Mouse (Mus musculus) CH12.LX (cell line): ENCODE measurements around the gene Wdfy3. TPM values are rescaled to one million over a fixed set of nuclear protein-coding genes. Genes with fewer than 3 reads are reported as not detected.

Experiments
- DNase-seq: peaks from one replicate; pipeline ENCODE4 v3.0.0-alpha.2; 2013; ENCODE audit errors: extremely low read depth
- H3K27ac ChIP-seq: 2 replicates; pipeline ENCODE4 v1.5.1; 2012; ENCODE audit warnings: low read depth, mild to moderate bottlenecking, control low read depth, moderate library complexity; ENCODE audit not compliant: insufficient read depth
- H3K27me3 ChIP-seq: replicated peaks from 2 replicates; pipeline ENCODE3; 2012; ENCODE audit warnings: inconsistent platforms
- H3K36me3 ChIP-seq, 2 experiments: replicated peaks in 1 of 2; 2 replicates each; pipeline versions ENCODE3 to v1.6.1; 2012; ENCODE audit warnings: inconsistent platforms in 1 of 2, low read length in 1 of 2, mild to moderate bottlenecking in 1 of 2, mixed read lengths in 1 of 2, moderate library complexity in 1 of 2; ENCODE audit not compliant: control insufficient read depth in 1 of 2, insufficient read depth in 1 of 2
- H3K4me1 ChIP-seq, 2 experiments: 2 replicates each; pipeline ENCODE4 v1.6.1; 2012; ENCODE audit warnings: inconsistent platforms in 1 of 2, moderate library complexity in 1 of 2; ENCODE audit not compliant: insufficient read depth in 2 of 2, control insufficient read depth in 1 of 2
- H3K4me2 ChIP-seq: 2 replicates; pipeline ENCODE4 v1.6.1; 2012; ENCODE audit warnings: low read depth, mild to moderate bottlenecking, control low read depth; ENCODE audit not compliant: poor library complexity, insufficient read depth, severe bottlenecking
- H3K4me3 ChIP-seq, 3 experiments: fragments of 150-350 bp in 1 of 3; sonication (generic) in 1 of 3; replicated peaks in 1 of 3; 2 replicates each; pipeline versions ENCODE3 to v1.5.1; 2011 to 2012; ENCODE audit warnings: low read depth in 2 of 3, low read length in 2 of 3, mild to moderate bottlenecking in 2 of 3, moderate library complexity in 2 of 3, control low read depth in 1 of 3, improper control_type of control experiment in 1 of 3, inconsistent platforms in 1 of 3, mixed read lengths in 1 of 3; ENCODE audit not compliant: poor library complexity in 1 of 3
- H3K79me2 ChIP-seq: replicated peaks from 2 replicates; pipeline ENCODE4 v1.6.1; 2012; ENCODE audit warnings: mild to moderate bottlenecking, moderate library complexity; ENCODE audit not compliant: control insufficient read depth, poor library complexity, insufficient read depth, severe bottlenecking; ENCODE audit errors: extremely low read depth
- H3K9ac ChIP-seq: 2 replicates; pipeline ENCODE4 v1.6.1; 2012; ENCODE audit warnings: low read depth, mild to moderate bottlenecking, control low read depth, moderate library complexity; ENCODE audit not compliant: insufficient read depth
- H3K9me3 ChIP-seq: replicated peaks from 2 replicates; pipeline ENCODE3; 2012; ENCODE audit warnings: low read length, inconsistent platforms, mixed read lengths
- BHLHE40 ChIP-seq: IDR thresholded peaks from 2 replicates; pipeline ENCODE4 v1.6.1; 2011; ENCODE audit warnings: mild to moderate bottlenecking, low read depth, low read length, improper control_type of control experiment
- CHD2 ChIP-seq: IDR thresholded peaks from 2 replicates; pipeline ENCODE4 v1.6.1; 2011; ENCODE audit warnings: low read length, improper control_type of control experiment
- E2F4 ChIP-seq: IDR thresholded peaks from 2 replicates; pipeline ENCODE4 v1.6.1; 2011; ENCODE audit warnings: low read depth, low read length, improper control_type of control experiment; ENCODE audit not compliant: insufficient replicate concordance
- ELF1 ChIP-seq: IDR thresholded peaks from 2 replicates; pipeline ENCODE4 v1.6.1; 2014; ENCODE audit warnings: low read depth, mild to moderate bottlenecking, inconsistent platforms, low read length, improper control_type of control experiment
- EP300 ChIP-seq: IDR thresholded peaks from 2 replicates; pipeline ENCODE4 v1.6.1; 2011; ENCODE audit warnings: low read length, improper control_type of control experiment
- ETS1 ChIP-seq: conservative IDR thresholded peaks from 2 replicates; pipeline ENCODE4 v1.6.1; 2012; ENCODE audit warnings: low read depth, mild to moderate bottlenecking, inconsistent platforms, low read length, improper control_type of control experiment, moderate library complexity
- GABPA ChIP-seq: IDR thresholded peaks from 2 replicates; pipeline ENCODE4 v1.6.1; 2012; ENCODE audit warnings: low read depth, low read length, improper control_type of control experiment, inconsistent platforms; ENCODE audit not compliant: insufficient replicate concordance
- HCFC1 ChIP-seq: IDR thresholded peaks from 2 replicates; pipeline ENCODE4 v1.6.1; 2012; ENCODE audit warnings: low read depth, mild to moderate bottlenecking, inconsistent platforms, low read length, improper control_type of control experiment
- JUND ChIP-seq: conservative IDR thresholded peaks from 2 replicates; pipeline ENCODE4 v1.6.1; 2011; ENCODE audit warnings: low read depth, low read length, improper control_type of control experiment
- KAT2A ChIP-seq: IDR thresholded peaks from 2 replicates; pipeline ENCODE4 v1.6.1; 2012; ENCODE audit warnings: low read length, improper control_type of control experiment, inconsistent platforms; ENCODE audit not compliant: insufficient replicate concordance
- MAZ ChIP-seq: IDR thresholded peaks from 2 replicates; pipeline ENCODE4 v1.6.1; 2012; ENCODE audit warnings: low read depth, mild to moderate bottlenecking, inconsistent platforms, low read length, improper control_type of control experiment, moderate library complexity
- MEF2A ChIP-seq: IDR thresholded peaks from 2 replicates; pipeline ENCODE4 v1.6.1; 2014; ENCODE audit warnings: low read depth, mild to moderate bottlenecking, inconsistent platforms, low read length, improper control_type of control experiment, borderline replicate concordance
- MXI1 ChIP-seq: IDR thresholded peaks from 2 replicates; pipeline ENCODE4 v1.6.1; 2011; ENCODE audit warnings: mild to moderate bottlenecking, low read depth, low read length, improper control_type of control experiment
- MYC ChIP-seq: IDR thresholded peaks from 2 replicates; pipeline ENCODE4 v1.6.1; 2011; ENCODE audit warnings: low read depth, mild to moderate bottlenecking, improper control_type of control experiment, low read length
- NELFE ChIP-seq: IDR thresholded peaks from 2 replicates; pipeline ENCODE4 v1.6.1; 2011; ENCODE audit warnings: low read depth, low read length, improper control_type of control experiment
- PAX5 ChIP-seq: IDR thresholded peaks from 2 replicates; pipeline ENCODE4 v1.6.1; 2012; ENCODE audit warnings: low read length, inconsistent platforms, mixed read lengths
- POLR2AphosphoS2 ChIP-seq: IDR thresholded peaks from 2 replicates; pipeline ENCODE4 v1.6.1; 2011; ENCODE audit warnings: low read depth, low read length, improper control_type of control experiment
- RAD21 ChIP-seq: IDR thresholded peaks from 2 replicates; pipeline ENCODE4 v1.6.1; 2011; ENCODE audit warnings: low read depth, mild to moderate bottlenecking, low read length, improper control_type of control experiment, moderate library complexity
- SIN3A ChIP-seq: IDR thresholded peaks from 2 replicates; pipeline ENCODE4 v1.6.1; 2012; ENCODE audit warnings: low read length, improper control_type of control experiment, inconsistent platforms
- SMC3 ChIP-seq: IDR thresholded peaks from 2 replicates; pipeline ENCODE4 v1.6.1; 2011; ENCODE audit warnings: low read depth, low read length, improper control_type of control experiment
- TBP ChIP-seq: conservative IDR thresholded peaks from 2 replicates; pipeline ENCODE4 v1.6.1; 2011; ENCODE audit warnings: low read depth, low read length, improper control_type of control experiment
- UBTF ChIP-seq: IDR thresholded peaks from 2 replicates; pipeline ENCODE4 v1.6.1; 2012; ENCODE audit warnings: low read depth, mild to moderate bottlenecking, inconsistent platforms, low read length, improper control_type of control experiment, moderate library complexity
- USF1 ChIP-seq: IDR thresholded peaks from 2 replicates; pipeline ENCODE4 v1.6.1; 2014; ENCODE audit warnings: low read depth, mild to moderate bottlenecking, inconsistent platforms, low read length, improper control_type of control experiment
- ZKSCAN1 ChIP-seq: IDR thresholded peaks from 2 replicates; pipeline ENCODE4 v1.6.1; 2012; ENCODE audit warnings: low read depth, inconsistent platforms, low read length, improper control_type of control experiment, borderline replicate concordance
- dilution Hi-C: fragments of 300-500 bp; cut with MboI; formaldehyde crosslinking; loops from 2 replicates; pipeline ENCODE4 v1.14.3; 2020; ENCODE audit warnings: low sequenced_read_pairs; ENCODE audit not compliant: extremely low pct_unique_long_range_greater_than_20kb, extremely low pct_ligation_motif_present
- in situ Hi-C: fragments of 300-500 bp; cut with MboI; formaldehyde crosslinking; loops from 3 replicates; pipeline ENCODE4 v1.14.3; 2019; ENCODE audit warnings: low sequenced_read_pairs, low pct_ligation_motif_present, low pct_unique_long_range_greater_than_20kb, mixed read lengths
- polyA plus RNA-seq: library from polyadenylated mRNA; unstranded; fragments of >175 nt; gene quantifications from 2 replicates; pipeline ENCODE4 v1.2.1, GENCODE M21; 2012; ENCODE audit warnings: low read depth; ENCODE audit not compliant: insufficient read length
- total RNA-seq, 2 experiments: library from RNA; depleted of rRNA; stranded (reverse); fragments of 300-350 nt in 1 of 2; fragments of >200 nt in 1 of 2; gene quantifications; 2 replicates each; pipeline ENCODE4 v1.2.3; 2012 to 2014

The Wdfy3 gene
- total and polyA plus RNA-seq, 3 experiments: not detected

- peaks cover 10% of the 10 kb centered on the region for H3K9me3 ChIP-seq
- no peak overlapping the region for H3K9ac ChIP-seq
- in situ Hi-C loops (no loop called here), dilution Hi-C loops (no loop called here)
- TF ChIP-seq MXI1 (no peak), ZKSCAN1 (no peak), NELFE (no peak), MAZ (no peak), BHLHE40 (no peak), CHD2 (no peak), GABPA (no peak), E2F4 (no peak), JUND (no peak), SMC3 (no peak), MEF2A (no peak), RAD21 (no peak), MYC (no peak), POLR2AphosphoS2 (no peak)
- H3K79me2 ChIP-seq: no peaks in the 10 kb centered on the region
- no peaks in the 10 kb centered on the region for H3K27me3 ChIP-seq
- H3K4me1 ChIP-seq: no peaks in the 10 kb centered on the region
- no peak overlapping the region for H3K4me2 ChIP-seq
- no peak overlapping the region for H3K27ac ChIP-seq
- H3K4me3 ChIP-seq: no peak overlapping the region
- no peak for DNase-seq
- no peaks in the 10 kb centered on the region for H3K36me3 ChIP-seq
Observed at GRCm38 (mm10) chr5:102072057-102072456, 2.3 kb upstream of the Wdfy3 start.

- Histone ChIP-seq H3K27me3 (no peaks in the 10 kb centered on the region), H3K79me2 (no peaks in the 10 kb centered on the region), H3K36me3 (no peaks in the 10 kb centered on the region), H3K27ac (no peak overlapping the region), H3K9me3 (peaks cover 10% of the 10 kb centered on the region), H3K4me3 (no peak overlapping the region), H3K4me2 (no peak overlapping the region)
- dilution Hi-C loops (no loop called here), in situ Hi-C loops (no loop called here)
- no peak for DNase-seq
- TF ChIP-seq ELF1: no peak
- no peak for TF ChIP-seq ETS1
- TF ChIP-seq HCFC1: no peak
- TF ChIP-seq SMC3: no peak
- TF ChIP-seq KAT2A: no peak
- TF ChIP-seq MXI1: no peak
- no peak for TF ChIP-seq EP300
- no peak for TF ChIP-seq MEF2A
- no peak for TF ChIP-seq JUND
- no peak for TF ChIP-seq PAX5
- no peak for TF ChIP-seq TBP
- no peak for TF ChIP-seq CHD2
- TF ChIP-seq UBTF: no peak
- no peak for TF ChIP-seq USF1
- no peak for TF ChIP-seq MYC
- no peak for TF ChIP-seq SIN3A
- no peak for TF ChIP-seq GABPA
- TF ChIP-seq, all 38 proteins: peak for 0
- Histone ChIP-seq H3K4me1 (no peaks in the 10 kb centered on the region), H3K9ac (no peak overlapping the region)
Observed at GRCm38 (mm10) chr5:102071241-102071640, 1.5 kb upstream of the Wdfy3 start.
